Mouse (Mus musculus): ENCODE data around the gene Thoc5. TPM values are rescaled to one million over a fixed set of nuclear protein-coding genes. Genes with fewer than 3 reads are reported as not detected.

The Thoc5 gene
- polyA plus RNA-seq, 1 experiment from 2014 or later: 55.6 TPM

GRCm38 (mm10) chr11:4927224-4927623, 32.1 kb downstream of the Thoc5 start:
- no peaks in the 10 kb centered on the region for H3K27me3 ChIP-seq
- H3K9ac ChIP-seq: no peak overlapping the region
- WGBS: 90% methylated on average over 3 of the region's 3 CpGs
- H3K9me3 ChIP-seq (replicated peaks): no peaks in the 10 kb centered on the region
- peaks cover 86% of the 10 kb centered on the region for H3K36me3 ChIP-seq
- H3K4me3 ChIP-seq: no peak overlapping the region
- H3K4me1 ChIP-seq: no peaks in the 10 kb centered on the region
- H3K27ac ChIP-seq: no peak overlapping the region
- ATAC-seq (ENCODE audit: low FRiP score): no peak
- H3K4me2 ChIP-seq (replicated peaks): no peak overlapping the region

GRCm38 (mm10) chr11:4931009-4931601, 36.0 kb downstream of the Thoc5 start:
- Histone ChIP-seq H3K4me1 (no peaks in the 10 kb centered on the region), H3K27me3 (no peaks in the 10 kb centered on the region), H3K27ac (no peak overlapping the region), H3K4me2 (replicated peaks) (no peak overlapping the region), H3K36me3 (peaks cover 54% of the 10 kb centered on the region), H3K4me3 (no peak overlapping the region), H3K9me3 (replicated peaks) (no peaks in the 10 kb centered on the region), H3K9ac (no peak overlapping the region)
- WGBS: 87% methylated on average over 1 of the region's 1 CpGs
- no peak for ATAC-seq (ENCODE audit: low FRiP score)

GRCm38 (mm10) chr11:4936243-4936642, 41.1 kb downstream of the Thoc5 start:
- Histone ChIP-seq H3K9ac (no peak overlapping the region), H3K36me3 (0 out of 2 replicates have a peak, but pooled peaks cover 10% of the 10 kb centered on the region), H3K4me1 (no peaks in the 10 kb centered on the region), H3K4me3 (no peak overlapping the region), H3K27ac (no peak overlapping the region), H3K4me2 (replicated peaks) (no peak overlapping the region), H3K27me3 (no peaks in the 10 kb centered on the region), H3K9me3 (replicated peaks) (no peaks in the 10 kb centered on the region)
- no peak for ATAC-seq (ENCODE audit: low FRiP score)
- WGBS: 89% methylated on average over 5 of the region's 5 CpGs

GRCm38 (mm10) chr11:4946530-4946929, 51.4 kb downstream of the Thoc5 start:
- no peak overlapping the region for H3K27ac ChIP-seq

GRCm38 (mm10) chr11:4946947-4947812, 52.1 kb downstream of the Thoc5 start:
- no peaks in the 10 kb centered on the region for H3K36me3 ChIP-seq
- H3K9ac ChIP-seq: peak overlapping the region; percentile 74
- peak overlapping the region; percentile 51 for H3K4me3 ChIP-seq
- peak; percentile 90 for ATAC-seq (ENCODE audit: low FRiP score)
- peak overlapping the region; percentile 77 for H3K4me2 ChIP-seq (replicated peaks)
- under 1% methylated on average over 95 of the region's 120 CpGs for WGBS
- no peaks in the 10 kb centered on the region for H3K9me3 ChIP-seq (replicated peaks)
- H3K27me3 ChIP-seq: peaks cover 84% of the 10 kb centered on the region
- H3K4me1 ChIP-seq: peaks cover 32% of the 10 kb centered on the region
- peak overlapping the region; percentile 82 for H3K27ac ChIP-seq

More at GRCm38 (mm10) chr11:4946530-4946929, 51.4 kb downstream of the Thoc5 start:
- Histone ChIP-seq H3K4me1 (peaks cover 32% of the 10 kb centered on the region), H3K27me3 (peaks cover 78% of the 10 kb centered on the region), H3K9me3 (replicated peaks) (no peaks in the 10 kb centered on the region), H3K36me3 (no peaks in the 10 kb centered on the region), H3K4me2 (replicated peaks) (peak overlapping the region; percentile 77), H3K4me3 (peak overlapping the region; percentile 51), H3K9ac (no peak overlapping the region; the same call in 1 of the 2 replicates)
- 47% methylated on average over 13 of the region's 13 CpGs for WGBS
- ATAC-seq (ENCODE audit: low FRiP score): peak; percentile 21

- ATAC-seq (ENCODE audit: low FRiP score): peak; percentile 58
- peak within 1 kb of the TSS; percentile 51 for H3K4me3 ChIP-seq
- H3K4me1 ChIP-seq: peaks cover 32% of the 10 kb centered on the region
- peaks cover 90% of the 10 kb centered on the region for H3K27me3 ChIP-seq
- H3K4me2 ChIP-seq (replicated peaks): peak within 1 kb of the TSS; percentile 77
- 0% methylated on average over 39 of the region's 41 CpGs for WGBS
- peak within 1 kb of the TSS; percentile 74 for H3K9ac ChIP-seq
- peak within 1 kb of the TSS; percentile 82 for H3K27ac ChIP-seq
- no peaks in the 10 kb centered on the region for H3K9me3 ChIP-seq (replicated peaks)
- H3K36me3 ChIP-seq: no peaks in the 10 kb centered on the region
These were observed 52.7 kb downstream of the Thoc5 start, which contains the start of gene Nefh for GRCm38 (mm10) chr11:4947813-4948174. Nefh (minus strand) TSS chr11:4948064.

GRCm38 (mm10) chr11:4948792-4949191, 53.7 kb downstream of the Thoc5 start:
- Histone ChIP-seq H3K9ac (no peak overlapping the region), H3K4me3 (peak overlapping the region; percentile 51; the same call in 1 of the 2 replicates)
- 30% methylated on average over 8 of the region's 8 CpGs for WGBS

GRCm38 (mm10) chr11:4949256-4950044, 54.3 kb downstream of the Thoc5 start:
- Histone ChIP-seq H3K4me3 (peak overlapping the region; percentile 51), H3K36me3 (no peaks in the 10 kb centered on the region), H3K9me3 (replicated peaks) (no peaks in the 10 kb centered on the region), H3K9ac (no peak overlapping the region), H3K4me1 (peaks cover 41% of the 10 kb centered on the region), H3K4me2 (replicated peaks) (peak overlapping the region; percentile 77), H3K27ac (no peak overlapping the region), H3K27me3 (peaks cover 97% of the 10 kb centered on the region)
- ATAC-seq (ENCODE audit: low FRiP score): no peak
- WGBS: 7% methylated on average over 23 of the region's 23 CpGs

More at GRCm38 (mm10) chr11:4948792-4949191, 53.7 kb downstream of the Thoc5 start:
- Histone ChIP-seq H3K36me3 (no peaks in the 10 kb centered on the region), H3K4me2 (replicated peaks) (peak overlapping the region; percentile 77), H3K27ac (no peak overlapping the region), H3K9me3 (replicated peaks) (no peaks in the 10 kb centered on the region), H3K27me3 (peaks cover 96% of the 10 kb centered on the region), H3K4me1 (peaks cover 37% of the 10 kb centered on the region)
- ATAC-seq (ENCODE audit: low FRiP score): no peak

- Histone ChIP-seq H3K27ac (no peak overlapping the region), H3K4me2 (replicated peaks) (no peak overlapping the region), H3K9ac (no peak overlapping the region), H3K36me3 (no peaks in the 10 kb centered on the region), H3K4me3 (no peak overlapping the region), H3K9me3 (replicated peaks) (no peaks in the 10 kb centered on the region), H3K27me3 (peaks cover 64% of the 10 kb centered on the region), H3K4me1 (peaks cover 19% of the 10 kb centered on the region)
- WGBS: 3% methylated on average over 6 of the region's 6 CpGs
- ATAC-seq (ENCODE audit: low FRiP score): no peak
These were observed 58.3 kb downstream of the Thoc5 start for GRCm38 (mm10) chr11:4953401-4953800.

GRCm38 (mm10) chr11:4953918-4954317, 58.8 kb downstream of the Thoc5 start:
- WGBS: under 1% methylated on average over 8 of the region's 8 CpGs
- Histone ChIP-seq H3K9ac (no peak overlapping the region), H3K4me3 (no peak overlapping the region), H3K27ac (no peak overlapping the region), H3K4me1 (peaks cover 16% of the 10 kb centered on the region), H3K27me3 (peaks cover 59% of the 10 kb centered on the region), H3K4me2 (replicated peaks) (0 out of 2 replicates have a peak overlapping the region, but pooled peaks have one; percentile 6), H3K9me3 (replicated peaks) (no peaks in the 10 kb centered on the region), H3K36me3 (no peaks in the 10 kb centered on the region)
- no peak for ATAC-seq (ENCODE audit: low FRiP score)

GRCm38 (mm10) chr11:4963099-4963808, 68.1 kb downstream of the Thoc5 start:
- H3K4me3 ChIP-seq: no peak overlapping the region

More at GRCm38 (mm10) chr11:4963099-4963808, 68.1 kb downstream of the Thoc5 start:
- H3K4me2 ChIP-seq (replicated peaks): no peak overlapping the region
- no peaks in the 10 kb centered on the region for H3K36me3 ChIP-seq
- no peak overlapping the region for H3K27ac ChIP-seq
- H3K9me3 ChIP-seq (replicated peaks): no peaks in the 10 kb centered on the region
- no peaks in the 10 kb centered on the region for H3K27me3 ChIP-seq
- ATAC-seq (ENCODE audit: low FRiP score): no peak
- no peak overlapping the region for H3K9ac ChIP-seq
- WGBS: 57% methylated on average over 6 of the region's 6 CpGs
- H3K4me1 ChIP-seq: no peaks in the 10 kb centered on the region
